Mouse (Mus musculus): ENCODE data around the gene Kcnab1. TPM values are rescaled to one million over a fixed set of nuclear protein-coding genes. Genes with fewer than 3 reads are reported as not detected.

The Kcnab1 gene
- polyA plus RNA-seq, 1 experiment from 2014 or later, result 2.5 TPM

- 81% methylated on average over 2 of the region's 2 CpGs for WGBS
- H3K4me3 ChIP-seq, result no peak overlapping the region
- DNase-seq (ENCODE audit: low spot score), result no peak
Measured at GRCm38 (mm10) chr3:65288994-65289393, 179.8 kb downstream of the Kcnab1 start.

GRCm38 (mm10) chr3:65296996-65297395 is 187.8 kb downstream of the Kcnab1 start:
- 64% methylated on average over 4 of the region's 4 CpGs for WGBS
- H3K9me3 ChIP-seq (replicated peaks), result no peaks in the 10 kb centered on the region
- H3K27me3 ChIP-seq (ENCODE audit: low read depth, poor library complexity, severe bottlenecking), result no peaks in the 10 kb centered on the region
- no peaks in the 10 kb centered on the region for H3K36me3 ChIP-seq
- no peak overlapping the region for H3K27ac ChIP-seq
- no peaks in the 10 kb centered on the region for H3K4me1 ChIP-seq
- no peak for DNase-seq (ENCODE audit: low spot score)
- H3K4me3 ChIP-seq, result no peak overlapping the region

More at GRCm38 (mm10) chr3:65288994-65289393, 179.8 kb downstream of the Kcnab1 start:
- Histone ChIP-seq H3K27me3 (ENCODE audit: low read depth, poor library complexity, severe bottlenecking) (no peaks in the 10 kb centered on the region), H3K27ac (no peak overlapping the region), H3K36me3 (no peaks in the 10 kb centered on the region), H3K4me1 (no peaks in the 10 kb centered on the region), H3K9me3 (replicated peaks) (no peaks in the 10 kb centered on the region)

GRCm38 (mm10) chr3:65299205-65299604 is 190.0 kb downstream of the Kcnab1 start:
- no peaks in the 10 kb centered on the region for H3K27me3 ChIP-seq (ENCODE audit: low read depth, poor library complexity, severe bottlenecking)
- no peaks in the 10 kb centered on the region for H3K9me3 ChIP-seq (replicated peaks)
- H3K27ac ChIP-seq, result no peak overlapping the region
- no peak overlapping the region for H3K4me3 ChIP-seq
- H3K4me1 ChIP-seq, result no peaks in the 10 kb centered on the region
- H3K36me3 ChIP-seq, result no peaks in the 10 kb centered on the region
- DNase-seq (ENCODE audit: low spot score), result no peak
- 90% methylated on average over 4 of the region's 4 CpGs for WGBS

- Histone ChIP-seq H3K36me3 (no peaks in the 10 kb centered on the region), H3K27ac (no peak overlapping the region), H3K4me1 (no peaks in the 10 kb centered on the region), H3K9me3 (replicated peaks) (no peaks in the 10 kb centered on the region), H3K4me3 (no peak overlapping the region), H3K27me3 (ENCODE audit: low read depth, poor library complexity, severe bottlenecking) (no peaks in the 10 kb centered on the region)
- DNase-seq (ENCODE audit: low spot score), result no peak
- WGBS, result 64% methylated on average over 3 of the region's 3 CpGs
Measured at GRCm38 (mm10) chr3:65301531-65301930, 192.3 kb downstream of the Kcnab1 start.

- DNase-seq (ENCODE audit: low spot score), result no peak
- 42% methylated on average over 5 of the region's 5 CpGs for WGBS
- no peaks in the 10 kb centered on the region for H3K4me1 ChIP-seq
Measured at GRCm38 (mm10) chr3:65302559-65302958, 193.4 kb downstream of the Kcnab1 start.

GRCm38 (mm10) chr3:65315837-65316236 is 206.7 kb downstream of the Kcnab1 start:
- 82% methylated on average over 6 of the region's 6 CpGs for WGBS
- no peaks in the 10 kb centered on the region for H3K27me3 ChIP-seq (ENCODE audit: low read depth, poor library complexity, severe bottlenecking)

More at GRCm38 (mm10) chr3:65302559-65302958, 193.4 kb downstream of the Kcnab1 start:
- Histone ChIP-seq H3K4me3 (no peak overlapping the region), H3K9me3 (replicated peaks) (no peaks in the 10 kb centered on the region), H3K27ac (no peak overlapping the region), H3K36me3 (no peaks in the 10 kb centered on the region), H3K27me3 (ENCODE audit: low read depth, poor library complexity, severe bottlenecking) (no peaks in the 10 kb centered on the region)

GRCm38 (mm10) chr3:65316738-65317137 is 207.6 kb downstream of the Kcnab1 start:
- no peaks in the 10 kb centered on the region for H3K4me1 ChIP-seq
- no peaks in the 10 kb centered on the region for H3K9me3 ChIP-seq (replicated peaks)
- H3K4me3 ChIP-seq, result no peak overlapping the region
- no peak overlapping the region for H3K27ac ChIP-seq
- no peaks in the 10 kb centered on the region for H3K27me3 ChIP-seq (ENCODE audit: low read depth, poor library complexity, severe bottlenecking)
- no peaks in the 10 kb centered on the region for H3K36me3 ChIP-seq
- no peak for DNase-seq (ENCODE audit: low spot score)

More at GRCm38 (mm10) chr3:65315837-65316236, 206.7 kb downstream of the Kcnab1 start:
- Histone ChIP-seq H3K27ac (no peak overlapping the region), H3K4me1 (no peaks in the 10 kb centered on the region), H3K9me3 (replicated peaks) (no peaks in the 10 kb centered on the region), H3K4me3 (no peak overlapping the region), H3K36me3 (no peaks in the 10 kb centered on the region)
- no peak for DNase-seq (ENCODE audit: low spot score)

GRCm38 (mm10) chr3:65317876-65318537 is 208.8 kb downstream of the Kcnab1 start:
- 46% methylated on average over 10 of the region's 10 CpGs for WGBS
- DNase-seq (ENCODE audit: low spot score), result peak; percentile 62

GRCm38 (mm10) chr3:65319248-65320008 is 210.2 kb downstream of the Kcnab1 start:
- 72% methylated on average over 7 of the region's 7 CpGs for WGBS
- Histone ChIP-seq H3K4me1 (no peaks in the 10 kb centered on the region), H3K27me3 (ENCODE audit: low read depth, poor library complexity, severe bottlenecking) (no peaks in the 10 kb centered on the region), H3K9me3 (replicated peaks) (no peaks in the 10 kb centered on the region), H3K36me3 (no peaks in the 10 kb centered on the region), H3K4me3 (no peak overlapping the region), H3K27ac (no peak overlapping the region)
- no peak for DNase-seq (ENCODE audit: low spot score)

More at GRCm38 (mm10) chr3:65317876-65318537, 208.8 kb downstream of the Kcnab1 start:
- no peaks in the 10 kb centered on the region for H3K36me3 ChIP-seq
- H3K27me3 ChIP-seq (ENCODE audit: low read depth, poor library complexity, severe bottlenecking), result no peaks in the 10 kb centered on the region
- no peak overlapping the region for H3K4me3 ChIP-seq
- H3K27ac ChIP-seq, result no peak overlapping the region
- H3K4me1 ChIP-seq, result no peaks in the 10 kb centered on the region
- H3K9me3 ChIP-seq (replicated peaks), result no peaks in the 10 kb centered on the region

- Histone ChIP-seq H3K27me3 (ENCODE audit: low read depth, poor library complexity, severe bottlenecking) (no peaks in the 10 kb centered on the region), H3K4me3 (no peak overlapping the region), H3K4me1 (no peaks in the 10 kb centered on the region), H3K27ac (no peak overlapping the region), H3K36me3 (no peaks in the 10 kb centered on the region), H3K9me3 (replicated peaks) (no peaks in the 10 kb centered on the region)
- WGBS, result 89% methylated on average over 4 of the region's 4 CpGs
- no peak for DNase-seq (ENCODE audit: low spot score)
Measured at GRCm38 (mm10) chr3:65320990-65321389, 211.8 kb downstream of the Kcnab1 start.

GRCm38 (mm10) chr3:65321981-65322779 is 213.0 kb downstream of the Kcnab1 start:
- no peak for DNase-seq (ENCODE audit: low spot score)
- H3K4me1 ChIP-seq, result no peaks in the 10 kb centered on the region
- 91% methylated on average over 14 of the region's 14 CpGs for WGBS
- H3K27me3 ChIP-seq (ENCODE audit: low read depth, poor library complexity, severe bottlenecking), result no peaks in the 10 kb centered on the region
- no peak overlapping the region for H3K27ac ChIP-seq
- H3K9me3 ChIP-seq (replicated peaks), result no peaks in the 10 kb centered on the region
- no peaks in the 10 kb centered on the region for H3K36me3 ChIP-seq
- H3K4me3 ChIP-seq, result no peak overlapping the region

GRCm38 (mm10) chr3:65325254-65325653 is 216.1 kb downstream of the Kcnab1 start:
- Histone ChIP-seq H3K9me3 (replicated peaks) (no peaks in the 10 kb centered on the region), H3K27me3 (ENCODE audit: low read depth, poor library complexity, severe bottlenecking) (no peaks in the 10 kb centered on the region), H3K4me1 (no peaks in the 10 kb centered on the region), H3K27ac (no peak overlapping the region), H3K4me3 (no peak overlapping the region), H3K36me3 (no peaks in the 10 kb centered on the region)
- 77% methylated on average over 3 of the region's 3 CpGs for WGBS
- no peak for DNase-seq (ENCODE audit: low spot score)

GRCm38 (mm10) chr3:65328814-65329213 is 219.6 kb downstream of the Kcnab1 start:
- no peaks in the 10 kb centered on the region for H3K4me1 ChIP-seq
- H3K27me3 ChIP-seq (ENCODE audit: low read depth, poor library complexity, severe bottlenecking), result no peaks in the 10 kb centered on the region
- no peaks in the 10 kb centered on the region for H3K9me3 ChIP-seq (replicated peaks)
- 92% methylated on average over 4 of the region's 4 CpGs for WGBS
- H3K36me3 ChIP-seq, result no peaks in the 10 kb centered on the region
- DNase-seq (ENCODE audit: low spot score), result no peak
- H3K4me3 ChIP-seq, result no peak overlapping the region
- no peak overlapping the region for H3K27ac ChIP-seq

Measured in limb, embryonic 10.5 days (tissue).